Mouse (Mus musculus): ENCODE data around the gene Apba3.

Gene Apba3

DNA sequence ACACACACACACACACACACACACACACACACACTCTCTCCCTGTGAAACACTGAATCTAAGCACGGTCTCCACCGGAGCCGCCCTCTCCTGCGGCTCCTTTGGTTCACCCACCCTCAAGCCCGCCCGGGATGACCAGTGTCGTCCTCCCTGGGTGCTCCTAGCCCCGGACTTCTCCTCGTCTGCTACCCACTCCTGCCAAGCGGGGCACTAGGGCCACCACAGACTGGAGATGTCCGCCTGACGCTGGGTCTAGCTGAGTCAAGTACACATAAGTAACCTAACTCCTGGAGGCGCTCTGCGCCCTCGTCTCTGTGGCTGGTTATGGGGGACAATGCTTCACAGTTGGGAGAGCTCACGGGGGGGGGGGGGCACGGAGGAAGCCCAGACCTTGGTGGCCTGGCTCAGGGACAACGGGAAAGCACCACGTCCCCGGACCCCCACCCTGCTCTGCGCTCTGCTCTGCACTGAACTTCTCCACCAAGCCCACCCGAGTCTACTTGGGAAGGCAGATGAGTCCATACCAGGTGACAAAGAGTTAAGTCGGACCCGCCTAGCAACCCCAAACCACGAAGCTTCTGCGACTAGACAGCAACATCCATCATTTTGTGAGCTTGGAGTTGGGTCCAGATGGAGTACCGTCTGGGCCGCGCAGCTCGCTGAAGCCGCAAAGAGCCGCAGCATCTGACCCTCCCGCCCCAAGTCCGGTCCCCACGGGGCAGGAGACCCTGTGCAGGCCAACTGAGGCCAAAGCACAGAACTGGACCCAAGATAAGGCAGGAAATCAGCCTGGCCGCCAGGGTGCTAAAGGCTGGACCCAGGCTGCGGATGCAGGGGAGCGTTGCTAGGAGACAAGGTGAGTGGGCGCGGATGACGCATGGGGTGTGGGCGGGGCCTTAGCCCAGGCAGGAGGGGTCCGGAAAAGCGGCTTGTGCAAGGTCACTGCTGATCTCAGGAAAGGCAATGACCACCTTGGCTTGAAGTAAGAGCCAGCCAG lies 14.0 kb upstream of the Apba3 start, which contains the start of gene Matk:
TSS of gene Matk (plus strand) at position 512 of the 996 bp plus-strand sequence.
- no peak for DNase-seq (ENCODE audit: low read depth, low spot score)

DNA sequence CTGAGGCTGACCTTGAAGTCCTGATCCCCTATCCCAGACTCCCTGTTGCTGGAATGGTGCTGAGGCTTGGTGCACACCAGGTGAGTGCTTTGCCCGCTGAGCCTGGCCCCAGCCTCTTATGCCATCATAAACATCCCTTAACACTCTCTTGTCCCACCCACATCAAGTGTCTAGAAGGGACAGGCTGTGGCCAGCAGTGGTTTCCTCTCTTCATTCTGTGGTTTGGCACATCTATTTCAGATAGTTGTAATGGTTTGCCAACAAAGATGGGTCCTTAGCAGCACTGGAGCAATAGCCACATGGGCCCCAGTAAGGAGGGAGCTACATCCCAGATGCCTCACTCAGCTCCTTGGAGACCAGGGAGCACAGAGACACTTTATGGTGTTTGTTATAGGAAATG lies 11.9 kb upstream of the Apba3 start:
- no peak for DNase-seq (ENCODE audit: low read depth, low spot score)

DNA sequence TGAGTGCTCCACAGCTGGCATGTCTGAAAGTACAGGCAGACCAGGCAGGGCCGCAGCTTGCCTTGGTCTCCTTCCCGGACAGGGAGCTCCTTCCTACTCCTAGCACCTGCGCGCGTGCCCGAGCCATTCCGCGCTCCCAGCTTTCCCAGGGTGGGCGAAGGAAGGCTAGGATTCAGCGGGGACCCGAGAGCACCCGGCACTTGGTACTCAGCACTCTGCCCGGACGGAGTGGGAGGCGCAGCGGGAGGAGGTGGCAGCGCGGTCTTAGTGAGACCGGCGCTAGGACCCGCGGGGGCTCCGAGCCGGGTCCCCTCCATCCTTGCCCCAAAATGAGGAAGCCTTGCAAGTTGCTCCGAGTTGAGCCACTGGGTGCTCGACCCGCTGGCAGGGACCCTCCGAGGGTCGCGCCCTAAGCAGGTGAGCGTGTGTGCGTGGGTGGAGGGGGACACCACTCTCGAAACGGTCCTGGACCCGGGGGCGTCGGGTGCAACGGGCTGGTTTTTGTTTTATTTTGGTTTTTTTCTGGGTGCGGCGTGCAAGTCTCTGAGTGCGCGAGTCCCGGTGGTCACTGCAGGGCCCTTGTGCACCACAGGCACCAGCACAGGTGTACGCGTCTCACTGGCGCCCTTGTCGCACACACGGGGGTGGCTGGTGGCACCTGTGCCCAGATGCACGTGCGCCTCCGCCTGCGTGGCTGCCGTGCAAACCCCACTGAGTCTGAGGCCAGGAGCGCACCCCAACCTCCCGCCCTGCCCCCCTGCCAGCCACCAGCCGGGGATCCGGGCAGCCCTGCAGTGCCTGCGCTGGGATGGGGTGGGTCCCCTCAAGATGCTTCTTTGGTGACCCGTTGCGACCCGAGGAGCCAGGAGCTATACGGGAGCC lies 9.4 kb upstream of the Apba3 start:
- no peak for DNase-seq (ENCODE audit: low read depth, low spot score)

DNA sequence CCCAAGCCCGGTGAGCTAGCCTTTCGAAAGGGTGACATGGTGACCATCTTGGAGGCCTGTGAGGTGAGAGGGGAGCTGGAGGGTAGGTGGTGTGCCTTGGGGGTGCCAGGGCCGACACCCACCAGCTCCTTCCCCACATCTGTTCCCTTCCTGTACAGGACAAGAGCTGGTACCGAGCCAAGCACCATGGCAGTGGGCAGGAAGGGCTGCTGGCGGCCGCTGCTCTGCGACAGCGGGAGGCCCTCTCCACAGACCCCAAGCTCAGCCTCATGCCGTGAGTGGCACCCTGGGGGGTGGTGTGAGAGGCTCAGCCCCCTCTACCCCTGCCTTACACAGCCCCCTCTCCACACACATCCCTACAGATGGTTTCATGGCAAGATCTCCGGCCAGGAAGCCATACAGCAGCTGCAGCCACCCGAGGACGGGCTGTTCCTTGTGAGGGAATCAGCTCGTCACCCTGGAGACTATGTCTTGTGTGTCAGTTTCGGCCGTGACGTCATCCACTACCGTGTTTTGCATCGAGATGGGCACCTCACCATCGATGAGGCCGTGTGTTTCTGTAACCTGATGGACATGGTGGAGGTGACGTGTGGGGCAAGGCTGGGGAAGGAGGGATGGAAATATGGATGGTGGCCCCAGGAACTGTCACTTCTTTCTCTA lies 7.4 kb upstream of the Apba3 start:
- DNase-seq (ENCODE audit: low read depth, low spot score), result no peak

DNA sequence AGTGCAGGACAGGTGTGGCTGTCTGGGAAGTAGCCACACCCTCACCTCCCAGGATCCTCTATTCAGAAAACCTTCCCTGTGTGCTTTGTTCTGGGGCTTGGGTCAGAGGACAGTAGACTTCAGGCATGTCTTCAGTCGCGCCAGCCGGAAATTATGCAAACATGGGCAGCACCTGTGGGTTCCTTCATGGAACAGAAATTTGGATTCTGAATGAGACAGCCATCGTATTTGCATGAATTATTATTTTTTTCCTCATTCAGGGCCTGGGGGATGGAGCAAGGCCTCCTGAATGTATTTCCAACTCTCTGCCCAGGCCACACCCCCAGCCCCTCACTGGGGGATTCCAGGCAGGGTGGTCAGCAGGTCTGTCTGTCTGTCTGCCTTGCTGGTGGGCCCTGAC lies 5.7 kb upstream of the Apba3 start:
- DNase-seq (ENCODE audit: low read depth, low spot score), result no peak

DNA sequence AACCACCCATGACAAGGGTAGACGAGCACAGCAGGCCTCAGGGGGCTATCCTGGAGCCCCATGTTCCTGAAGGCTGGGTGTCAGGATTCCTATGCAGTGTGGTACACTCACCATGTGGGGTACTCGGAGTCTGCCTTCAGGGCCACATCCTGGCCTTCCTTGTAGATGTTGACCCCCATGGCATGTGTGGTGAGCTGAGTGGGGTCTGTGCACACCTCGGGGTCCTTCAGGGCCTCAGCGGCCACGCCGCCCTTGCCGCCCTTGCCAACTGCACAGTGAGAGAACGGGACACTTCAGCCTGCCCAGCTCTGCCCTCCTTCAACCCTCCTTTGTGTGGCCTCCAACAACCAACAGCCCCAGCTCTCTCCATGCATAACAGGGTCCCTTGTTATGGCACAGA lies 1.2 kb upstream of the Apba3 start:
- DNase-seq (ENCODE audit: low read depth, low spot score), result no peak

DNA sequence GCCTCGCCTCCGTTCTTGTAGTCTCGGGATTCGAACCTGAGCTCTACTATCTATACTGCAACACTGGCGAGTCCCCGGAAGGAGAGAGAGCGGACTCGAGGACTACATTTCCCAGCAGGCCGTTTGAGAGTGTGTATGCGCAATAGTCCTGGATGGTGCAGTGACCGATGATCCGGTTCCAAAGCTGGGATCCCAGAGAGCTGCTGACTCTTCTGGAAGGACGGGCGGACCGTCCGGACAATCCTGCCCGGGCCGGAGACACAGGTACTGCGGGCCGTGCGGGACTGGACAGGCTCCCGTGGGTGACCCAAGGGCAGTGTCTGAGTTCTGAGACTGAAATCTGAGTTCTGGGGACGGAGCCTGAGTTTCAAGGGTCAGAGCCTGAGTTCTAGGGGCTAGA lies 1.3 kb downstream of the Apba3 start:
- DNase-seq (ENCODE audit: low read depth, low spot score), result peak; percentile 60

DNA sequence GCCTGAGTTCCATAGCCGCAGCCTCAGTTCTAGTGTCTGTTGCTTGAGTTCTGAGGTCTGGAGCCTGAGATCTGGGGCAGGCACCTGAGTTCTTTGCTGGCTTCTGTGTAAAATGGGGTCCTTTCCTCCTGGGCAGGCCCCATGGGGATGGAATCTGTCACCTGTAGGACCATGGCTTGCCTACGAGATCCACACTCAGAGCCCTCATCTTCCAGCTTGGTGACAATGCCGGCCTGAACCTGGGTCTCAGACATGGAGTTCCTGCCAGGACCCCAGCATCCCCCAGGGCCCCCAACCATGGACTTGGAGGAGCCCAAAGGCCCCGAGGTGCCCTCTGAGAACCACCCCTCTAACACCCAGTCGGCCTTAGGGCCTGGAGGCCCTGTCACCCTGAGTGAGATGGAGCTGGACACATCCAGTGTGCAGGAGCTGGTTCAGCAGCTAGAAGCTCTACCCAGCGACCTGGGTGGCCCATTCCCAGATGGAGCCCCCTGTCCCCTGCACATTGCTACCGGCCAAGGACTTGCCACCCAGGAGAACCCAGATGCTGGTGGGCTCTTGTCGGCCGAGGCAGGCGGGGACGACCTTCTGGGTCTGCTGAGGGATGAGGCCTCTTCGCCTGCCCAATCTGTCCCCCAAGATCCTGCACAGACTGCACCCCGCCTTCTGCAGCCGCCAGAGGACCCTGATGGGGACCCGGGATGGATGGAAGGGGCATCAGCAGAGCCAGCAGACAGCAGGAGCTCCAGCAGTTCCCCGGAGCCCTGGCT lies 2.1 kb downstream of the Apba3 start:
- no peak for DNase-seq (ENCODE audit: low read depth, low spot score)

DNA sequence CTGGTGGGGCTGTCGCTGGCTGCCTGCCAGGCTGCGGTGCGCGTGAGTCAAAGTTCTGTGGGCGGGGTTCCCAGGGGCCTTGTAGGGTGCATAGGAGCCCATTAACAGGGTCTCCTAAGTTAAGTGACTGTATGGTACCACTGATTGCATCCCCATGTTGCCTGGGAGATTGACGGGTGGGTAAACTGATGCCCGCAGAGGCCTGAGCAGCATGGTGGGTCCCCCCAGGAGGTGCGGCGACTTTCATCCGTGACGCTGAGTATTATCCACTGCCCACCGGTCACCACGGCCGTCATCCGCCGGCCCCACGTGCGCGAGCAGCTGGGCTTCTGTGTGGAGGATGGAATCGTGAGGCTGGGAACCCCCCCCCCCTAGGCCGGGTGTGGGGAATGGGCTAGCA lies 5.6 kb downstream of the Apba3 start:
- DNase-seq (ENCODE audit: low read depth, low spot score), result no peak

DNA sequence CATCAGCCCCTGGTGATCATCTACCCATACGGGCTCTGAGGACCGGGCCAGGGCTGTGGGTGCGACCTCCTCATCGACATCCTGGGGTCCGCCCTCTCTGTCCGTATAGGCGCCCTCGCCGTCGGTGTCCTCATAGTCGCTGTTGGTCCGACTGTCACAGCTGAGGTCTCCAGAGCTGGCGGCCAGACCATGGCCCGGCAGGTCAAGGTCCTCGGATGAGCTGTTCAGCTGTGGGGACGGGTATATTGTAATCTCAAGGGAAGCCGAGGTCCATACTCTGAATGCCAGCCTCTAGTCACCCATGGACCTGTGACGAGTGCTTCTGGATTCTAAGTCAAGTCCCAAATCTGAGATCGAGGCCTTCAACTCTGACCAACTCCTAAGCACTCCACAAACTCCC lies 7.1 kb downstream of the Apba3 start:
- DNase-seq (ENCODE audit: low read depth, low spot score), result no peak

DNA sequence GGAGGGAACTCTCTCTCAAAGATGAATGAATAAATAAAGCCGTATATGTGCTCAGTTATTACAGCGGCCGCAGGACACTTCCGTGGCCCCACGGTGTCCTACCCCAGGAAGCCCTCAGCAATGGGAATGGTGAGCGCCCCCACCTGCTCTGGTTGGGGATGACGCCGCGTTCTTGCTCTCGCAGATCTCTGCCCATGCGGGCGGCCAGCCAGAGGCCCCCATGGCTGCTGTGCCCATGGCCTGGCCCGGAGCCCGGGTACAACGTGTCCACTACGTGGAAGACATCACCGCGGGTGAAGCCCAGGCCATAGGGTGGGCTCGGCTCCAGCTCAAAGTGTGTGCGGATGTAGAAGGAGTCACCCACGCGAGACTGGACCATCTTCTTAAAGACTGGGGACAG lies 10.9 kb downstream of the Apba3 start:
- DNase-seq (ENCODE audit: low read depth, low spot score), result no peak

DNA sequence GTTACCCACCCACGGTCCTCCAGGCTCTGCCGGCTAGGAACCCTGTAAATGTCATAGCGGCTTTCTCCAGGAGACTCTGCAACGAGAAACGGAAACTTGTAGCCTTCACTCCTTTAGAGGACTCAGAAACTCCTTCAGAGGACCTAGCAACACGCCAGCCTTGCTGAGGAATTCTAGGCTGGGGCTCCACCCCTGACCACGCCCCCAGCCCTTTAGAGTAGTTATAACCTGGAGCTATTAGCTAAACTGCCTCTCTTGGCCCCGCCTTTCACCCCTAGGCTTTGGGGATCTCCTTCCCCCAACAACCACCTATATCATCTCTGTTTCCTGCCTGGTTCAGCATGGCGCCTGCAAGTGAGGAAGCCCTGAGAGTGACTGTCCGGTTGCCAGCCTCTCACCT lies 12.7 kb downstream of the Apba3 start:
- no peak for DNase-seq (ENCODE audit: low read depth, low spot score)

DNA sequence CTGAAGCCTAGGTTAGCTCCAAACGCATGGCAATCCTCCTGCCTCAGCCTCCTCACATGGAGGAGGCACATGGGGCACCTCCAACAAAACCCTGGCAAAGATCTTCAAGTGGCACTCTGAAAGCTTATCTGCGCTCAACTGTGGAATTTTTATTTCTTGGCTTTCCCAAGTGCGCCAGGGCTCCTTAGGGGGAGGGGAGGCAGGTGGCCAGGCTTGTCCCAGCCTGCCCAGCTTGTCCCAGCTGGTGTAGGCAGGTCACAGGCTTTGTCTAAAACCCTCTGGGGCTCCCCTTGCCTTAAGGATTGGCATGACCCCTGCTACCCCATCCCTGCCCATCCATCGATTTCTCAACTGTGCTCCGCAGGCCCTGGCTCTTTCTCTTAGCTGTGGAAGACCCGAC lies 17.4 kb downstream of the Apba3 start:
- DNase-seq (ENCODE audit: low read depth, low spot score), result no peak

DNA sequence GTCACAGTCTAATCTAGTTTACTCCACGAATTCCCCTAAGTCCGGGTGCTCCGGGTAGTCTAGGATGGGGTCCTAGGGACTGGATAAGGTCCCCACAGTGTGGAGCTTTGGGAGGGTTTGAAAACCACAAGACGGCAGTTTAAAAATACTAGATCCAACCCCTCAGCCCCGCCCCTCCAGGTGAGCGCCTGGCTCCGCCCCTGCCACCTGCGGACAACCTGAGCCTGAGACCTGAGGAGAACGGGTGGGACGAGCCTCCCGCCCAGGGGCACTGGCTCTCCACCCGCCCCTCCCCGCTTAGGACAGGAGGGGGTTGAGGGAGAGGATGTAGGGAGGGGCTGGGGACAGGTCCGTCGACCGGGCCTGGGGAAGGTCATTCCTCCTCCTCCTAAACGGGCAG lies 18.0 kb downstream of the Apba3 start:
- DNase-seq (ENCODE audit: low read depth, low spot score), result no peak

DNA sequence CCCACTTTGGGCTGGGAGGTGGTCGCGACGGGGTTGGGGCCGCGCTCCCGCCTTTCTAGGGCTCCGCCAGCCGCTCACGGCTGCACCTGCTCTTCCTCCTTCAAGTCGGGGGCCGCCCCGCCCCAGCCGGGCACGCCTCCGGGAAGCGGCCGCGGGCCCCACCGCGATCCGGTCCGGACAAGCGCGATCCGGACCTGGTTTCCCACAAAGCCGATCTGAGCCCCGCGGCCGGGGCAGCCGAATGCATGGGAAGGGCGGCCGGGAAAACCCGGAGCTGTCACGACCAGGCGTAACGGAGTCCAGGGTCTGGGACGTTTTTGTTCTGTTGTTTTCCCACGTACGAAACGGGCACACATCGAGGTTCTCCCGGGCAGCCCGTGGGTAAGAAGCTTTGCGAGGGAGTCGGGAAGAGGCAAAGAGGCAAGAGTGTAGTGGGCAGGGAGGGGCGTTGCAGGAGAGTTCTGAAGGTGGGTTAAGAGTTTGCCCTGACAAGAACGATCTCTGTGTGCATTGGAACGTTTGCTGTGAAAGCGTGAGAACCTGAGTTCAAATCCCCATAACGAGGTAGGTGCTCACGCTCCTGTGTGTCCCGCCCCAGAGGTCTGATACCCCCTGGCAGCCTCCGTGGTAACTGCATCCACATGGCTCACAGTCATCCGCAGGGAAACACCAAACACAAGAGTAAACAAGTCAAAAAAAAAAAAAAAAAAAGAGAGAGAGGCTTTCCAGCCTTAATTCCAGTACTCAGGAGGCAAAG lies 19.1 kb downstream of the Apba3 start:
- DNase-seq (ENCODE audit: low read depth, low spot score), result peak; percentile 56

DNA sequence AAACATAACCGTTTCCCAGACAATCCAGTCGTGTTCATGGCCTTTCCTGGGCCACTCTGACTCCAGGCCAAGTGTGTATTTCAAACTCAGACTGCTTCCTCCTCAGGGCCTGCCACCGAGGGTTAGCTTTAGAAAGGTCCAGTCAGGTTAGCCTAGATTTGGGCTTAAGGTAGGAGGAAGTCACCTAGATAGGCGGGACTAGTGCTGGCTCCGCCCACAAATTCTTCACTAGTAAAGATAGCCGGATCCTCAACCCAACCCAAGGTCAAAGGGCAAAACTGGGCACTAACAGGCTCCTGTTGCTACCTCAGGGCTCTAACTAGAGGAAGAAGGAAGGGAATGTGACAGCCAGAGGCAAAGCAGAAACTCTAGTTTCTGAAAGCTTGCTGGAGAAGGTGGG lies 19.8 kb downstream of the Apba3 start:
- no peak for DNase-seq (ENCODE audit: low read depth, low spot score)

DNA sequence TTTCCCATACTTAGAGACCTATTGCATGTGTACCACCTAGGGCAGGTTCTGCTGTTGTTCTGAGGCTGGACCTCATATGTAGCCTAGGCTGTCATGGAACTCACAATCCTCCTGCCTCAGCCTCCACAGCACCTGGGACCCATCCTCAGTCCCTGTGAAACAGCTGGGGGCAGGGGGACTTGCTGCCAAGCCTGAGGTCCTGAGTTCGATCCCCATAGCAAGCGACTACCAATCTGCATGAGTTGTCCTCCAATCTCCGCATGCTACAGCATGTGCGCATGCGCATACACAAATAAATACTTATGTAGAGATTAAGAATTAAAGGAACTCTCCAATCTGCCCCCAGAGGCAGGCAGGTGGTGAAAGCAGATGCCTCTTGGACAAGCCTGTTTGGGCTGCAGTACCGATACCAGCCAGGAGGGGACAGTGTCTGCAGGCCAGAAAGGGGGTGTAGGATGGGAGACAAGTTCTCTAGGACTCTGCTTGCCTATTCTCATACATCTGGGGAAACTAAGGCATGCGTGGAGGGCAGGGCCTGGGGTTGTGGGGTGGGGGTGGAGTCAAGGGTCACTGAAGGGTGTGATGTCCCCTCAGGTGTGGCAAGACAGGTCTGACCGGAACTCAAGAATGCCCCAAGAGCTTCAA lies 20.9 kb downstream of the Apba3 start:
- peak; percentile 51 for DNase-seq (ENCODE audit: low read depth, low spot score)

DNA sequence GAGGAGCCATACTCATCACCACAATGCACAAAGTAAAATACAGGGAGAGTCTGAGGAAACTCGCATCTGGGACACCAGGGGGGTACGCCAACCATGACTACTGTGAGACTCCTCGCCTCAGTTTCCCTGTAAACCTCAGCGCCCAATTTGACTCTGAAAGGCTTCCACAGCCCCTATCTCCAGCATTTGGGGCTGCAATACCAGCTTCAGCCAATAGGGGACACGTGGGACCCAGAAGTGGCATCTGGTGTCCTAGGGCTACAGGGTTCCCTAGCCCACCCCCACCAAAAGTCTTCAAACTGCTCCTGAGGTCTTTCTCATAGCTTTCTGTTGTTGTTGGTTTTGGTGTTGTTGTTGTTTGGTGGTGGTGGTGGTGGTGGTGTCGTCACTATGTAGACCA lies 21.8 kb downstream of the Apba3 start:
- DNase-seq (ENCODE audit: low read depth, low spot score), result no peak

DNA sequence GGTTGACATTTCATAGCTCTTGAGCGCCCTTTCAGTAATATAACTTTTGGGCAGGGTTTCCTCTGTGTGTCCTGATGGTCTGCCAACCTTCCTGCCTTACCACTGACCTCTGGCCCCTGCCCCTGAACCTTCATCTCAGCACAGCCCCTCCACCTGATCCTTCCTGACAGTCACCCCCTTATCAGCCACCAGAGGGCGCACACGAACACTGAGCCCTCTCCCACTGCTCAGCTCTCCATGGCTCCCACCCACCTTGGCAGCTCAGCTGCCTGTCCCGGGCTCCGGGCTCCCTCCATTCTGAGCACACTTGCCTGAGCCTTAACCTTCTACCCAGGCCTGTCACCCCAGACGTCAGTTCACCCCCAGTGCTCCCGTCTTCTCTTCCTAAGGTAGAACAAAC lies 22.5 kb downstream of the Apba3 start:
- DNase-seq (ENCODE audit: low read depth, low spot score), result no peak

DNA sequence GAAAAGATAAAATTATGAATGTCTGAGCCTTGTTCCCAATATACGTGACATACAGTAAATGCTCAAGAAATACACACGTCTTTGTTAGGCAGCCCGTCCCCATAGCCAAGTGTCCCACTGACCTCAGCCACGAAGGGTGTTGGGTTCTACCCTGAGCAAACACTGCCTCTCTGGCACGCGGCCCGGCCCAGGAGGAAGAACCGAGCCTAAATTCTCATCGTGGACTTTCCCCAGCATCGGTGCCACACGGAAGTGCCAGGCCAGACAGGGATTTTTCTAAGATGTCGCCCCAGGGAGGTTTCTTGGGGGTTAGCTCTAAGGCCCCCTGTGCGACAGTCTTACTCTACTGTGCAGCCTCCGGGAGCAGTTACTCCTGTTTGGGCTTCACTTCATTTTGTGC lies 23.1 kb downstream of the Apba3 start:
- DNase-seq (ENCODE audit: low read depth, low spot score), result no peak
